Mouse (Mus musculus) liver, embryonic 14.5 days (tissue): Measurements from ENCODE around the gene Gm10447.

Experiments
- CTCF ChIP-seq: IDR thresholded peaks from 2 replicates; pipeline ENCODE4 v1.5.1; 2016; ENCODE audit warnings: antibody characterized with exemption, low read depth, control low read depth
- EP300 ChIP-seq: IDR thresholded peaks from 2 replicates; pipeline ENCODE4 v1.6.1; 2016; ENCODE audit warnings: antibody characterized with exemption, low read depth

DNA sequence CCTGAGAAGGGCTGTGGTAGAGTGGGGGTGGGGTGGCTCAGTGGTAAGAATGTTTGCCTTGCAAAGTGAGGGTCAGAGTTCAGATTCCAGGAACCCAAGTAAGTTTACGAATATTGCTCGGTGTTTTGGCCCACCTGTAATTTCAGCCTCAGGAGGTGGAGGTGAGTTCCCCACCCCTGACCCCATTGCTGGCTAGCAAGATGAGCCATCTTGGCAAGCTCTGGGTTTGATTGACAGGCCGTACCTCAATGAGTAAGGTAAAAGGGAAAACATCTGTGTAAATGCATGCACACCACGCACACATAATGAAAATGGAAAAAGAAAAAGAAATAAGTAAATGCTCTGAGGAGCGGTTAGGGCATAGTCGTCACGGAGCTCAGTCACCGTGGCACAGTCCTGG, 47.5 kb upstream of the Gm10447 start:
- TF ChIP-seq CTCF (no peak), EP300 (no peak)
